Mouse (Mus musculus): ENCODE data around the gene Adh7.

The Adh7 gene

GRCm38 (mm10) chr3:138248746-138249145 is 31.2 kb downstream of the Adh7 start:
- no peak for DNase-seq (ENCODE audit: extremely low read depth, low read depth, low spot score)

GRCm38 (mm10) chr3:138251156-138251555 is 33.6 kb downstream of the Adh7 start:
- DNase-seq (ENCODE audit: extremely low read depth, low read depth, low spot score): no peak

GRCm38 (mm10) chr3:138254205-138254604 is 36.6 kb downstream of the Adh7 start:
- DNase-seq (ENCODE audit: extremely low read depth, low read depth, low spot score): no peak

- no peak for DNase-seq (ENCODE audit: extremely low read depth, low read depth, low spot score)
These were observed 37.8 kb downstream of the Adh7 start for GRCm38 (mm10) chr3:138255366-138255765.

GRCm38 (mm10) chr3:138255780-138256550 is 38.4 kb downstream of the Adh7 start:
- DNase-seq (ENCODE audit: extremely low read depth, low read depth, low spot score): no peak

GRCm38 (mm10) chr3:138260721-138261669 is 43.4 kb downstream of the Adh7 start, which contains the start of gene Adh1:
Gene Adh1 (plus strand): TSS chr3:138260991.
- peak; percentile 84 for DNase-seq (ENCODE audit: extremely low read depth, low read depth, low spot score)

- peak; percentile 61 for DNase-seq (ENCODE audit: extremely low read depth, low read depth, low spot score)
These were observed 45.0 kb downstream of the Adh7 start for GRCm38 (mm10) chr3:138262568-138262967.

- DNase-seq (ENCODE audit: extremely low read depth, low read depth, low spot score): no peak
These were observed 45.8 kb downstream of the Adh7 start for GRCm38 (mm10) chr3:138263154-138263930.

- no peak for DNase-seq (ENCODE audit: extremely low read depth, low read depth, low spot score)
These were observed 47.1 kb downstream of the Adh7 start for GRCm38 (mm10) chr3:138264648-138265047.

GRCm38 (mm10) chr3:138270507-138270906 is 52.9 kb downstream of the Adh7 start:
- no peak for DNase-seq (ENCODE audit: extremely low read depth, low read depth, low spot score)

GRCm38 (mm10) chr3:138271297-138271696 is 53.7 kb downstream of the Adh7 start:
- DNase-seq (ENCODE audit: extremely low read depth, low read depth, low spot score): no peak

- no peak for DNase-seq (ENCODE audit: extremely low read depth, low read depth, low spot score)
These were observed 55.5 kb downstream of the Adh7 start for GRCm38 (mm10) chr3:138273080-138273479.

GRCm38 (mm10) chr3:138275100-138275499 is 57.5 kb downstream of the Adh7 start:
- DNase-seq (ENCODE audit: extremely low read depth, low read depth, low spot score): no peak

- no peak for DNase-seq (ENCODE audit: extremely low read depth, low read depth, low spot score)
These were observed 65.0 kb downstream of the Adh7 start for GRCm38 (mm10) chr3:138282556-138282955.

Measured in fat pad, adult 2 months (tissue).